Mouse (Mus musculus): ENCODE measurements around the gene Sla2. TPM values are rescaled to one million over a fixed set of nuclear protein-coding genes. Genes with fewer than 3 reads are reported as not detected.

Gene Sla2
- total and polyA plus RNA-seq, 3 experiments = 1.1 to 3.8 (median 1.4) TPM

DNA sequence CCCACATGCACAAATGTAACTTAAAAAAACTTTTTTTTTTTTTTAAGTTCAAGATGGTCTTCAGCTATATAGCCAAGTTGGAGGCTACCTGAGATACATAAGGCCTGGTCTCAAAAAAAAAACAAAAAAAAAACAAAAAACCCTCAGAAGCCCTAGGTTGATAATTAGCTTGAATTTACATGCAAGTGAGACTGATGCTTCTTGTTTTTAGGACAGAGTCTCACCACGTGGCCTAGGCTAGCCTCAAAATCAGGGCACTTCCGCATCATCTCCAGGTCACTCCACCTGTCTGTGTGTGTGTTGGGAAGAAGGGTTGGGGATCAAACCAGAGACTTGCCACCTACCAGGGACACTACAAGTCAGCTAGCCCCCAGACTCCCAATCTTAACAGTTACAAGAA is 29.2 kb downstream of the Sla2 start, which contains the start of gene 4930518I15Rik:
TSS of gene 4930518I15Rik (minus strand) at position 112 of the 400 bp plus-strand sequence.
- peak within 1 kb of the TSS; percentile 69 for H3K4me2 ChIP-seq (ENCODE audit: insufficient read depth, low read depth, poor library complexity, severe bottlenecking)
- peaks cover 9 to 27% of the 10 kb centered on the region in 2 experiments for H3K36me3 ChIP-seq (replicated peaks in 1 of 2; ENCODE audit: control insufficient read depth in 1 of 2, insufficient read depth in 1 of 2, low read length in 1 of 2)

DNA sequence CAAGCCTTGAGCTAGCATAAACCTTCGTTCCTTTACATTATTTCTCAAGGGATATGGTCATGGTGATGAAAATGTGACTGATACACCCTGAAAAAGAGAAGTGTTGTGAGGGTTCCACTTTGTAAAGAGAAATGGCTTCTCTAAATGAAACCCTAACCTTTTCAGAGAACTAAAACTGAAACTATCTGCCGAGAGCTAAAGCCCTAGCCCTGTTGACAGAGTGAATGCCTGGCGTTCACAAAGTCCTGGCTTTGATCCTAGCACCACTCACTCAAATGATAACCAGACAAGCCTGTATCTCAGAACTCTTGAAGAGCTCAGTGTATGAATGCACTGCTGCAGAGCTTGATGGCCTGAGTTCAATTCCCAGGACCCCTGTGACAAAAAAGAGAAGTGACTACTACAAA is 29.6 kb downstream of the Sla2 start:
- Histone ChIP-seq H3K27me3 (replicated peaks) (no peaks in the 10 kb centered on the region), H3K79me2 (replicated peaks; ENCODE audit: control insufficient read depth, extremely low read depth, insufficient read depth, poor library complexity, severe bottlenecking) (peaks cover 19% of the 10 kb centered on the region), H3K9ac (ENCODE audit: insufficient read depth, low read depth) (peak overlapping the region; percentile 59), H3K27ac (ENCODE audit: insufficient read depth, low read depth) (peak overlapping the region; percentile 54), H3K36me3 (replicated peaks in 1 of 2; ENCODE audit: control insufficient read depth in 1 of 2, insufficient read depth in 1 of 2, low read length in 1 of 2) (peaks cover 9 to 31% of the 10 kb centered on the region in 2 experiments), H3K9me3 (replicated peaks; ENCODE audit: low read length) (no peaks in the 10 kb centered on the region), H3K4me3 (replicated peaks in 1 of 3; ENCODE audit: low read depth in 2 of 3, low read length in 2 of 3, poor library complexity in 1 of 3) (peak overlapping the region in 1 of 3 experiments; percentile 24), H3K4me2 (ENCODE audit: insufficient read depth, low read depth, poor library complexity, severe bottlenecking) (peak overlapping the region; percentile 69; the same call in 1 of the 2 replicates), H3K4me1 (ENCODE audit: control insufficient read depth in 1 of 2, insufficient read depth in 2 of 2) (peaks cover 9 to 37% of the 10 kb centered on the region in 2 experiments)
- TF ChIP-seq BHLHE40 (IDR thresholded peaks at IDR 0.05; ENCODE audit: low read depth, low read length) (no peak), ZC3H11A (IDR thresholded peaks at IDR 0.05; ENCODE audit: low read depth, low read length) (no peak), E2F4 (IDR thresholded peaks at IDR 0.05; ENCODE audit: insufficient replicate concordance, low read depth, low read length) (no peak), USF1 (IDR thresholded peaks at IDR 0.05; ENCODE audit: low read depth, low read length) (no peak), HCFC1 (IDR thresholded peaks at IDR 0.05; ENCODE audit: low read depth, low read length) (no peak), UBTF (IDR thresholded peaks at IDR 0.05; ENCODE audit: low read depth, low read length) (no peak), PAX5 (IDR thresholded peaks at IDR 0.05; ENCODE audit: low read length) (no peak), ZMIZ1 (IDR thresholded peaks at IDR 0.05; ENCODE audit: low read depth, low read length) (no peak), ZKSCAN1 (IDR thresholded peaks at IDR 0.05; ENCODE audit: borderline replicate concordance, low read depth, low read length) (no peak), MAX (IDR thresholded peaks at IDR 0.05; ENCODE audit: low read length) (no peak), EP300 (IDR thresholded peaks at IDR 0.05; ENCODE audit: low read length) (peak; percentile 35; the same call in 1 of the 2 replicates), NELFE (IDR thresholded peaks at IDR 0.05; ENCODE audit: low read depth, low read length) (no peak), MAZ (IDR thresholded peaks at IDR 0.05; ENCODE audit: low read depth, low read length) (no peak), JUN (IDR thresholded peaks at IDR 0.05; ENCODE audit: insufficient read depth, low read depth, low read length) (no peak), TCF12 (IDR thresholded peaks at IDR 0.05; ENCODE audit: low read depth, low read length) (no peak), MXI1 (IDR thresholded peaks at IDR 0.05; ENCODE audit: low read depth, low read length) (no peak; the same call in 1 of the 2 replicates), KAT2A (IDR thresholded peaks at IDR 0.05; ENCODE audit: insufficient replicate concordance, low read length) (no peak), IRF4 (IDR thresholded peaks at IDR 0.05; ENCODE audit: low read depth, low read length) (0 out of 2 replicates have a peak, but pooled peaks have one; percentile 21)
- in situ Hi-C loops (cut with MboI; ENCODE audit: low pct_ligation_motif_present, low pct_unique_long_range_greater_than_20kb, low sequenced_read_pairs) = no loop called here
- dilution Hi-C loops (cut with MboI; ENCODE audit: extremely low pct_ligation_motif_present, extremely low pct_unique_long_range_greater_than_20kb, low sequenced_read_pairs) = no loop called here
- peak; percentile 29 for DNase-seq (ENCODE audit: extremely low read depth)

More for the DNA sequence above, 29.2 kb downstream of the Sla2 start, which contains the start of gene 4930518I15Rik:
- Histone ChIP-seq H3K4me1 (ENCODE audit: control insufficient read depth in 1 of 2, insufficient read depth in 2 of 2) (peaks cover 9 to 37% of the 10 kb centered on the region in 2 experiments), H3K9me3 (replicated peaks; ENCODE audit: low read length) (no peaks in the 10 kb centered on the region), H3K79me2 (replicated peaks; ENCODE audit: control insufficient read depth, extremely low read depth, insufficient read depth, poor library complexity, severe bottlenecking) (peaks cover 19% of the 10 kb centered on the region), H3K4me3 (replicated peaks in 1 of 3; ENCODE audit: low read depth in 2 of 3, low read length in 2 of 3, poor library complexity in 1 of 3) (peak within 1 kb of the TSS in 1 of 3 experiments; percentile 24), H3K27ac (ENCODE audit: insufficient read depth, low read depth) (peak within 1 kb of the TSS; percentile 54), H3K9ac (ENCODE audit: insufficient read depth, low read depth) (peak within 1 kb of the TSS; percentile 59), H3K27me3 (replicated peaks) (no peaks in the 10 kb centered on the region)
- TF ChIP-seq CHD2 (IDR thresholded peaks at IDR 0.05; ENCODE audit: low read length) (no peak), MEF2A (IDR thresholded peaks at IDR 0.05; ENCODE audit: borderline replicate concordance, low read depth, low read length) (no peak), ZKSCAN1 (IDR thresholded peaks at IDR 0.05; ENCODE audit: borderline replicate concordance, low read depth, low read length) (no peak), ZNF384 (IDR thresholded peaks at IDR 0.05; ENCODE audit: low read depth, low read length) (peak; percentile 51), USF1 (IDR thresholded peaks at IDR 0.05; ENCODE audit: low read depth, low read length) (peak; percentile 16; the same call in 1 of the 2 replicates), EP300 (IDR thresholded peaks at IDR 0.05; ENCODE audit: low read length) (no peak), ELF1 (IDR thresholded peaks at IDR 0.05; ENCODE audit: low read depth, low read length) (0 out of 2 replicates have a peak, but pooled peaks have one; percentile 33), MAX (IDR thresholded peaks at IDR 0.05; ENCODE audit: low read length) (peak; percentile 74; the same call in 1 of the 2 replicates), MXI1 (IDR thresholded peaks at IDR 0.05; ENCODE audit: low read depth, low read length) (peak; percentile 47; the same call in 1 of the 2 replicates), IRF4 (IDR thresholded peaks at IDR 0.05; ENCODE audit: low read depth, low read length) (no peak), MYC (IDR thresholded peaks at IDR 0.05; ENCODE audit: low read depth, low read length) (peak; percentile 73), ETS1 (conservative IDR thresholded peaks at IDR 0.05; ENCODE audit: low read depth, low read length) (no peak)
- in situ Hi-C loops (cut with MboI; ENCODE audit: low pct_ligation_motif_present, low pct_unique_long_range_greater_than_20kb, low sequenced_read_pairs) (no loop called here), dilution Hi-C loops (cut with MboI; ENCODE audit: extremely low pct_ligation_motif_present, extremely low pct_unique_long_range_greater_than_20kb, low sequenced_read_pairs) (no loop called here)
- DNase-seq (ENCODE audit: extremely low read depth) = no peak
